Mouse (Mus musculus) stomach, embryonic 15.5 days (tissue): Measurements from ENCODE around the gene Yap1. TPM values are rescaled to one million over a fixed set of nuclear protein-coding genes. Genes with fewer than 3 reads are reported as not detected.

Source experiments
- ATAC-seq: fragments of 200-750 bp; cut with Nextera tagmentation; 2 replicates; pipeline ENCODE4 v1.8.0; 2017; ENCODE audit warnings: low read depth, moderate number of reproducible peaks, moderate TSS enrichment; ENCODE audit not compliant: insufficient read depth, low FRiP score
- H3K27ac ChIP-seq: fragments of 300-500 bp; sonication (generic); 2 replicates; pipeline ENCODE4 v1.5.1; 2015; ENCODE audit warnings: mild to moderate bottlenecking, inconsistent platforms
- H3K27me3 ChIP-seq: fragments of 300-500 bp; sonication (generic); replicated peaks from 2 replicates; pipeline ENCODE4 v1.6.1; 2015; ENCODE audit warnings: inconsistent platforms
- H3K36me3 ChIP-seq: fragments of 300-500 bp; sonication (generic); 2 replicates; pipeline ENCODE4 v1.6.1; 2015; ENCODE audit warnings: inconsistent platforms
- H3K4me1 ChIP-seq: fragments of 300-500 bp; sonication (generic); 2 replicates; pipeline ENCODE4 v1.6.1; 2015; ENCODE audit warnings: inconsistent platforms
- H3K4me2 ChIP-seq: fragments of 300-500 bp; sonication (generic); 2 replicates; pipeline ENCODE4 v1.6.1; 2015; ENCODE audit warnings: mild to moderate bottlenecking, inconsistent platforms
- H3K4me3 ChIP-seq: fragments of 300-500 bp; sonication (generic); replicated peaks from 2 replicates; pipeline ENCODE4 v1.5.1; 2015; ENCODE audit warnings: inconsistent platforms
- H3K9ac ChIP-seq: fragments of 300-500 bp; sonication (generic); 2 replicates; pipeline ENCODE4 v1.6.1; 2015; ENCODE audit warnings: inconsistent platforms
- H3K9me3 ChIP-seq: fragments of 300-500 bp; sonication (generic); 2 replicates; pipeline ENCODE4 v1.6.1; 2016; ENCODE audit warnings: inconsistent platforms
- WGBS: fragments of 180-500 bp; shearing (Covaris S2); methylation state at CpG from one replicate; pipeline ENCODE4 v1.1.7; 2015; 5-methylcytosine and 5-hydroxymethylcytosine counted together
- polyA plus RNA-seq: library from polyadenylated mRNA; unstranded; fragments of >200 nt; fragmentation: Nextera tagmentation; extraction: Ambion mirVana; gene quantifications from 2 replicates; pipeline ENCODE4 v1.2.1, GENCODE M21; 2015

Yap1 gene
- polyA plus RNA-seq, 1 experiment from 2014 or later, result 29.7 TPM

DNA sequence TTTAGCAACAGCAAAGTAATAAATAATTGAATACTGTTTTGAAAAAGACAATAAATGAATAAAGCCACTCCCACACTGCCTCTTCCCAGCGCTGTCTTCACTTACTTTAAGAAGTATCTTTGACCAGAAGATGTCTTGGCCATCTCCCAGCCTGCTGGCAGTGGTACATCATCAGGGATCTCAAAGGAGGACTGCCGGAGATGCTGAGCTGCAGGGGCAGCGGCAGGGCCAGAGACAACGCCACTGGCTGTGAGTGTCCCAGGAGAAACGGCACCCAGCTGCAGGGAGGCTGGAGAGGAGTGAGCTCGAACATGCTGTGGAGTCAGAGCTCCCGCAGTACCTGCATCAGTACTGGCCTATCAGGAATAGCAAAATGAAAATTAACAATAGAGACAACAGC, 3.0 kb downstream of the Yap1 start:
- peak overlapping the region; percentile 37 for H3K4me2 ChIP-seq
- peaks cover 13% of the 10 kb centered on the region; the same call in 1 of the 2 replicates for H3K36me3 ChIP-seq
- no peaks in the 10 kb centered on the region for H3K27me3 ChIP-seq
- ATAC-seq, result no peak
- H3K4me3 ChIP-seq, result no peak overlapping the region
- H3K27ac ChIP-seq, result no peak overlapping the region
- H3K9me3 ChIP-seq, result no peaks in the 10 kb centered on the region
- 54% methylated on average over 7 of the region's 7 CpGs for WGBS
- no peak overlapping the region for H3K9ac ChIP-seq
- peaks cover 3% of the 10 kb centered on the region; the same call in 1 of the 2 replicates for H3K4me1 ChIP-seq

DNA sequence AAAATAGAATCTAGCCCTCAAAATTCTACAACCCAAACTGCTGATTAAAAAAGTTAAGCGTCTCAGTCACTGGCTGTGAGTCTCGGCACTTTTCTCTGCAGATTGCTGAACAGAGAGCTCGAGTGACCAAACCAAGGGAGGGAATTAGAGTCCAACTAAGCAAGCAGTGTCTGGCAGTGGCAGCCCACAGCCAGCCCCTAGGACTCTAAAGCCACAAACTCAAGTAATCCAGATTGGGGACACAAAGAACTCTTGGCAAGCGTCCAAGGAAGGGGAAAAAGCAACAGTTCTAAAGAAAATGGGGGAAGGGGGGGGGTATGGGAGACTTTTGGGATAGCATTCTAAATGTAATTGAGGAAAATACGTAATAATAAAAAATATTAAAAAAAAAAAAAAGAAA, 10.1 kb downstream of the Yap1 start:
- Histone ChIP-seq H3K27ac (no peak overlapping the region), H3K9me3 (no peaks in the 10 kb centered on the region), H3K36me3 (peaks cover 13% of the 10 kb centered on the region), H3K4me2 (no peak overlapping the region), H3K9ac (no peak overlapping the region), H3K4me1 (no peaks in the 10 kb centered on the region), H3K27me3 (no peaks in the 10 kb centered on the region), H3K4me3 (no peak overlapping the region)
- 80% methylated on average over 5 of the region's 5 CpGs for WGBS
- no peak for ATAC-seq

DNA sequence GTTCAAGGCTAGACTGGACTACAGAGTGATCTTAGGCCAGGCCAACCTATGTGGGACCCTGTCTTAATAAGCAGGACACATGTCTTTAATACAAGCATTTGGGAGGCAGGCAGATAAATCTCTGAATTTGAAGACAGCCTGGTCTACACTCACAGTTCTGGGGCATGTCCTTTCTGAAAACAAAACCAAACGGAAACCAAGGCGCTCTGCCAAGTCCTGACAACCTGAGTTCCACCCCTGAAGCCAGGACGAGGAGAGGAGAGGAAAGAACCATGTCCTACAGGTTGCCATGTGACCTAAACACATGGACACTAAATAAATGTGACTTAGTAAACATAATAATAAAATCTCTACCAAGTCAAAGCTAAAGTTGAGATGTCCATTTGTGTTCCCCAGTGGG, 11.7 kb downstream of the Yap1 start:
- Histone ChIP-seq H3K9ac (no peak overlapping the region), H3K4me1 (no peaks in the 10 kb centered on the region), H3K9me3 (no peaks in the 10 kb centered on the region), H3K27me3 (no peaks in the 10 kb centered on the region), H3K4me3 (no peak overlapping the region), H3K4me2 (no peak overlapping the region), H3K27ac (no peak overlapping the region), H3K36me3 (peaks cover 18% of the 10 kb centered on the region)
- ATAC-seq, result no peak
- 69% methylated on average over 3 of the region's 3 CpGs for WGBS

DNA sequence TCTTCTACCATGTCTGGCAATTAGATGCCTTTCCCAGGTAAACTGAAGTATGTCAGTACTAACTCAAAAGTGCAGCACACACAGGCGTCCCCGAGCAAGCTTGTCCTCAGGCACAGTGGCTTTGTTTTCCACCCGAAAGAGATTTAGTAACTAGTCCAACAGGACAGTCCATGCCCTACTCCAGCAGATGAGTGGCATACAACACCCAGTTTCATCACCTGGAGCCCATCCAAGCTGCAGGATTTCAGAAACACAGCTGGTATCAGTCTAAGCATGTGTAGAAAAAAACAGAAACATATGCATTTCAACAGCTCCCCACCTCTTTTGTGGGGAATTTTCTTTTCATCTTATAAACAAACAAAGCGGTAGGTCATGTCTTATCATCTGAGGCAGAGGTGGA, 13.5 kb downstream of the Yap1 start:
- no peak overlapping the region for H3K27ac ChIP-seq
- H3K36me3 ChIP-seq, result peaks cover 18% of the 10 kb centered on the region
- no peaks in the 10 kb centered on the region for H3K27me3 ChIP-seq
- no peaks in the 10 kb centered on the region for H3K9me3 ChIP-seq
- no peak overlapping the region for H3K9ac ChIP-seq
- no peaks in the 10 kb centered on the region for H3K4me1 ChIP-seq
- 72% methylated on average over 4 of the region's 4 CpGs for WGBS
- no peak overlapping the region for H3K4me2 ChIP-seq
- no peak for ATAC-seq
- H3K4me3 ChIP-seq, result no peak overlapping the region

DNA sequence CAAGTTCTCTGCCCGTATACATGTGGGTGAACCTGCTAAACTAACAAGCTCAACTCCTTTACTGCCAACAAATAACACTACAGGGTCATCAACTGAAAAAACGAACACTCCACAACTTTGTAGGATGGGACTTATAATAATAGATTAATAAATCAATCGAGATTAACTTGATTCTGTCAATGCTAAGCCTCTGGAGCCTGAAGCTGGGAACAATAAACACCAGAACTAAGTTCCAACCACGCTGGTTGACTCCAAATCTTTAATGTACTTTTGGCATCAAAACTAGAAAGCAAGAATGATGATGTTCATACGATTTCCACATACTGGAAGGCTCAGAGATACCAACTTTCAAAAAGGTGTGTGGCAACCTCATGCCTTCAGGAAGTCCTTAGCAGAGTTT, 17.3 kb downstream of the Yap1 start:
- 69% methylated on average over 5 of the region's 5 CpGs for WGBS
- Histone ChIP-seq H3K27ac (no peak overlapping the region), H3K9me3 (no peaks in the 10 kb centered on the region), H3K4me2 (no peak overlapping the region), H3K36me3 (peaks cover 21% of the 10 kb centered on the region), H3K9ac (no peak overlapping the region), H3K27me3 (no peaks in the 10 kb centered on the region), H3K4me1 (no peaks in the 10 kb centered on the region), H3K4me3 (no peak overlapping the region)
- ATAC-seq, result no peak

DNA sequence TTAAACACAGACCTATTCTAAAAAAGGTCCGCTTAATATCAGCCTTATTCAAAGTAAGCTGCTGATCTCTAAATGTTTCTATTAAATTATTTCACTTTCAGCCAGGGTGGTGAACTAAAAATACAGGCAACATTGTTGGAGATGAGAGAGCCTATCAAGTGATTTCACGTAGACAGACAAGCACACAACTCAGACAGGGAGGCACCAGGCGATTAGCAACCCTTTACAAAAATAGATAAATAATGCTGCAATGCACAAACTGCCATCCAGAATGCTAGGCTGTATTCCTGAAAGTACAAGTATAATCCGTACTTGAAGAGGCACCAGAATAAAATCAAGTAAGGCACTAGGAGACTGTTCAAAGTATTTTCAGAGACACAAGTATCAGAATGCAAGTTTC, 20.1 kb downstream of the Yap1 start:
- no peak overlapping the region for H3K4me3 ChIP-seq
- H3K4me2 ChIP-seq, result no peak overlapping the region
- WGBS, result 56% methylated on average over 4 of the region's 4 CpGs

DNA sequence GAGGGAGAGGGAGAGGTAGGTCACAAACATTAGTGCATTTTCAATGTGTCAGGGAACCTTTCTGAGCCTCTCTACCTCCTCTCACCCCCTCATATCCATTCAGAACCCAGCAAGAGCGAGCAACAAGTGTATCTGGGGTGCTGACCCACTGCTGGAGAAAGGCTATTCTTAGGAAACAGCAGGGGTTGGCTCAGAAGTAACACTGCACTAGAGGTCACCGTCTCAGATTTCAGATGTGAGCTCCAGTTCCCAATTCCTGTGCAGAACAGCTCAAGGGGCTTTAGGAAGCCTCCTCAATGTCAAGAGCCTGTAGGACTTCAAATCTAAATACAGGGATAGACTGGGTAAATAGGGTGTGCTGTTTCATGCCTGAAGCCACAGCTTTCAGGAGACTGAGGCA, 20.7 kb downstream of the Yap1 start:
- Histone ChIP-seq H3K4me3 (no peak overlapping the region), H3K9me3 (no peaks in the 10 kb centered on the region), H3K9ac (no peak overlapping the region), H3K4me2 (no peak overlapping the region), H3K36me3 (peaks cover 13% of the 10 kb centered on the region), H3K4me1 (no peaks in the 10 kb centered on the region), H3K27me3 (no peaks in the 10 kb centered on the region), H3K27ac (no peak overlapping the region)
- WGBS, result 53% methylated on average over 2 of the region's 2 CpGs
- ATAC-seq, result no peak

More for the DNA sequence above, 20.1 kb downstream of the Yap1 start:
- Histone ChIP-seq H3K27me3 (no peaks in the 10 kb centered on the region), H3K36me3 (peaks cover 11% of the 10 kb centered on the region), H3K4me1 (no peaks in the 10 kb centered on the region), H3K27ac (no peak overlapping the region), H3K9me3 (no peaks in the 10 kb centered on the region), H3K9ac (no peak overlapping the region)
- ATAC-seq, result peak; percentile 10; the same call in 1 of the 2 replicates

DNA sequence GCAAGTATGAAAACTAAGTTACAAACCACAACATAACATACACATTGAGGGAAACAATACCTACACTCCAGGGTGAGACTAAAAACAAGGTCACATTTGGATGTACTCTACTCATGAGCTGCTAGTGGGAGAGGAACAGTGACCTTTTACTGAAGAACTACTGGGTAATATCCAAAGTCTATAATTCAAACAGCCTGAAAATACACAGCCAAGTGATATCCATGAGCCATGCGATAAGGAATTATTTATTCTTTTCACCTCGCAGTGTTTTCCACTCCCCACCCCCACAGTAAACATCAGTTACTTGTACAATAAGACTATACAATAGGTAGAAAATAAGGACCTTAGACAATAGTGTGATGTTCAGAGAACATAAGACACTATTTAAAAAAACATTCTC, 24.2 kb downstream of the Yap1 start:
- ATAC-seq, result no peak
- WGBS, result 64% methylated on average over 2 of the region's 2 CpGs
- H3K4me3 ChIP-seq, result no peak overlapping the region
- no peak overlapping the region for H3K4me2 ChIP-seq
- H3K9ac ChIP-seq, result no peak overlapping the region
- no peak overlapping the region for H3K27ac ChIP-seq
- H3K9me3 ChIP-seq, result no peaks in the 10 kb centered on the region
- 0 out of 2 replicates have a peak, but pooled peaks cover 5% of the 10 kb centered on the region for H3K36me3 ChIP-seq
- H3K27me3 ChIP-seq, result no peaks in the 10 kb centered on the region
- H3K4me1 ChIP-seq, result no peaks in the 10 kb centered on the region

DNA sequence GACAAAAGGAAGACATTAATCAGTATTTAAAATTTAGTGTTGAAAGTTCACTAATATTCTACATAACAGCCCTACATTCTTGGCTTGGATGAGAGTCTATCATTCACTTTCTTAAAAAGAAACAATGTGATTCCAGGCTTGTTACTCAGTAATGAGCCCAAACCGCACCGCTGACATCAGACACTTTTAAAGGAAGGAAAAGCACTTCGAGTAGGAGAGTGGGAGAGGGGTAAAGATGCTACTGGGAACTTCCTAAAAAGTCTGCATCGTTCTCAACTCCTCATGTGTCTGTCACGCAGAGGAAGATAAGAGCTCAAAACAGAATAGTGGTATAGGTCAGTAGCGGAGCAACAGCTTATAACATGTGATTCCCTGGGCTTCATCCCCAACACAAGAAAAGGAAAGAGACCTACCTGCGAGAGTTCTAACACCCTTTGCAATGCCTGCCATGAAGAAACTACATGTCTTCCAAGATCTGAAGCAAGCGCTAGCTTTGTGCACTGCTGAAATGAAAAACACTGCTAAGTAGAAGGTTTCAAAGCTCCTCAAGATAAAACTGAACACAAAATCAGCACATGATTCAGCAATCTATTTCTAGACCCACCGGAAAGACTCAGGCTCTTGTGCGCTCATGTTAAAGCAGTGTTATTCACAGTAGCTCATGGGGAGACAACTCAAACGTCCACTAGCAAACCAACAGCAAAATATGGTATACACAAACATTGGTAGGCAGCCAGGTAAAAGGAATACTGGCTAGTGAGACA, 25.1 kb downstream of the Yap1 start:
- H3K36me3 ChIP-seq, result 0 out of 2 replicates have a peak, but pooled peaks cover 5% of the 10 kb centered on the region
- no peak for ATAC-seq

DNA sequence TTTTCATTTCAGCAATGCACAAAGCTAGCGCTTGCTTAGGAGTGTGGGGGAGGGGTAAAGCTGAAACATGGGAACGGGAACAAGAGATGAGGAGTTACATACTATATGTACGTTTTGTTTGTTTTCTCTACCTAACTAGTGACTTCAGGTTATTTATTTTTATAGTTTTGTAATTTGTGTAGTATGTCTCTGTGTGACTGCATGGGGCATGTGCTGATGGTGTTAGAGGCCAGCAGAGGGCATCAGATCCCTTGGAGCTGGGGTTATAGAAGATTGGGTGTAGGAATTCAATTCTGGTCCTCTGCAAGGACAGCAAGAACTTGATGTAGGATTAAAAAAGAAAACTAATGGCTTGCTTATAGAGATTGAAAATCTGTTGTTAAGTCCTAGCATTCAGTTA, 25.9 kb downstream of the Yap1 start:
- Histone ChIP-seq H3K4me2 (no peak overlapping the region), H3K36me3 (peaks cover 6% of the 10 kb centered on the region; the same call in 1 of the 2 replicates), H3K9me3 (no peaks in the 10 kb centered on the region), H3K27me3 (no peaks in the 10 kb centered on the region), H3K9ac (no peak overlapping the region), H3K27ac (no peak overlapping the region), H3K4me3 (no peak overlapping the region), H3K4me1 (no peaks in the 10 kb centered on the region)
- no peak for ATAC-seq
- 85% methylated on average over 3 of the region's 3 CpGs for WGBS

More for the DNA sequence above, 25.1 kb downstream of the Yap1 start:
- Histone ChIP-seq H3K9me3 (no peaks in the 10 kb centered on the region), H3K4me1 (no peaks in the 10 kb centered on the region), H3K27me3 (no peaks in the 10 kb centered on the region), H3K9ac (no peak overlapping the region), H3K4me3 (no peak overlapping the region), H3K4me2 (no peak overlapping the region), H3K27ac (no peak overlapping the region)
- WGBS, result 79% methylated on average over 11 of the region's 11 CpGs

DNA sequence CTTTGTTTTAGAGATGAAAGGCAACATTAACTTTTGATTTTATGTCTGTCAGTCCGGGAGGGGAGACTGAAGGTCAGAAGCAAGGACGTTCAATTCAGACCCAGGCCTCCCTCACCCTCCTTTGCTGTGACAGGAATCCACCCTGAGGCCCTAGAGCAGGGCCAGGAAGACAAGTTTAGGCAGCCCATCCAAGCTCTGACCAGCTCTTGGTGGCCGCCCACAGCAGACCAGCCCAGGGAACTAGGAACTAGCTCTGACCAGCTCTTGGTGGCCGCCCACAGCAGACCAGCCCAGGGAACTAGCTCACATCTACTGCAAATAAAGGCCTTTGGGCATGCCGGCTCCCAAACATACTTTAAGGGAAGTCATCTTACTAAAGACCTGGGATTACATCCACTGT, 26.8 kb downstream of the Yap1 start:
- no peak overlapping the region for H3K9ac ChIP-seq
- peaks cover 12% of the 10 kb centered on the region; the same call in 1 of the 2 replicates for H3K36me3 ChIP-seq
- no peaks in the 10 kb centered on the region for H3K4me1 ChIP-seq
- no peak overlapping the region for H3K4me3 ChIP-seq
- no peaks in the 10 kb centered on the region for H3K27me3 ChIP-seq
- WGBS, result 76% methylated on average over 5 of the region's 5 CpGs
- no peak overlapping the region for H3K27ac ChIP-seq
- no peak for ATAC-seq
- no peaks in the 10 kb centered on the region for H3K9me3 ChIP-seq
- no peak overlapping the region for H3K4me2 ChIP-seq

DNA sequence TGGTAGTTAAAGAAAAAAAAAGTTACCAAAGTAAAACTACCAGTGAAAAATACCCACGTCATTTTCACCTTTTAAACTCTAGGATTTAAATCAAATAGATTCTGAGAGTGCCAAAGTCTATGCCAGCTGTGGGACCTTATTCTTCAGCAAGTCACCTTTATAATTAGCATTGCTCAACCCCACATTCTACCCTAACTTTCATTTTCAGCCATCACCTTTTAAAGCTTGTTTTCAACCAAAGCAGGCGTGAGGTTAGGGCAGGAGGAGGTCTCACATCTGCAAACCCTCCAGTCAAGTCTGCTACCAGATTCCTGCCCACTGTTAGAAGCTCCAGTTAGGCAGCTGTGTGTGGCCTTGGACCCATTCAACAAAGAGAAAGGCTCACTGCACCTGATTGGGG, 32.4 kb downstream of the Yap1 start:
- no peak overlapping the region for H3K9ac ChIP-seq
- no peaks in the 10 kb centered on the region for H3K9me3 ChIP-seq
- no peaks in the 10 kb centered on the region for H3K4me1 ChIP-seq
- no peak overlapping the region for H3K27ac ChIP-seq
- 71% methylated on average over 2 of the region's 2 CpGs for WGBS
- no peak for ATAC-seq
- H3K4me2 ChIP-seq, result no peak overlapping the region
- H3K4me3 ChIP-seq, result no peak overlapping the region
- no peaks in the 10 kb centered on the region for H3K27me3 ChIP-seq
- H3K36me3 ChIP-seq, result peaks cover 10% of the 10 kb centered on the region; the same call in 1 of the 2 replicates
